Mouse (Mus musculus): ENCODE data around the gene Bco1.

Gene Bco1

GRCm38 (mm10) chr8:117095647-117096046, at the start of gene Bco1:
Gene Bco1 (plus strand): TSS chr8:117095854.
- peak; percentile 56 for DNase-seq

GRCm38 (mm10) chr8:117049444-117049843, 46.2 kb upstream of the Bco1 start:
- no peak for DNase-seq

DNA sequence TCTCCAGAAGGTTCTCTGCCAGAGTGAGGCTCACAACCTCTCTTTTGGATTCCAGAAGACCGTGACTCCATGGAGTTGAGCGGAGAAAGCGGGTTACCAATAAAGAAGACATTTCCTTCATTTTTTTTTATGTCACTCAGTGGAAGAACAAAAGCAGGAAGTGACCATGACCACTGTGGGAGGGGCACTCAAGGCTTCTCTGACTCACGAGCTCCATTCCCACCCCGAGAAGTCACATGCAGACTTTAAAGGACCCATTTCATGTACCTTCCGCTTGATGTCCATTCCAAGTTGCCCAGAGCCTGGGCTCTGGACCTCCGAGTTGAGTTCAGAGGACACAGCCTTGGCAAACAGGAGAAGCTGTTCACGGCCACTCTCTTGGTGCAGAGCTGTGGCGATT, 44.9 kb upstream of the Bco1 start:
- no peak for DNase-seq

GRCm38 (mm10) chr8:117051316-117051715, 44.3 kb upstream of the Bco1 start:
- DNase-seq, result no peak

- peak; percentile 45 for DNase-seq
Observed at GRCm38 (mm10) chr8:117053135-117054079, 42.2 kb upstream of the Bco1 start.

DNA sequence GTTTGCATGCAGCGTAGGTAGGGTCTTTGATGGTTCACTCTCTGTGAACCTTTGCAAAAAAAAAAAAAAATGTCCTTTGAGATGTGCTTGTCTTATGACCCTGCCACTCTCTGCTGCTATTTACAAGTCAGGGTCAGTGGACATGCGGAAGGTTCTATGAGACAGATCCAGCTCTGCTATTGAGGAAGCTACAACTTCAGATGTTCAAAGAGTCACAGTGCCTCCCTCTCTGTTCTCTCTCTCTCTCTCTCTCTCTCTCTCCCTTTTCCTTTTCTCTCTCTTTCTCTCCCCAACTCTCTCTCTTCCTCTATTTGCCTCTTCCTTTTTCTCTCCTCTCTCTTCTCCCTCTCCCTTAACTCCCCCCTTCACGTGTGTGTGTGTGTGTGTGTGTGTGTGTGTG, 41.5 kb upstream of the Bco1 start:
- no peak for DNase-seq

DNA sequence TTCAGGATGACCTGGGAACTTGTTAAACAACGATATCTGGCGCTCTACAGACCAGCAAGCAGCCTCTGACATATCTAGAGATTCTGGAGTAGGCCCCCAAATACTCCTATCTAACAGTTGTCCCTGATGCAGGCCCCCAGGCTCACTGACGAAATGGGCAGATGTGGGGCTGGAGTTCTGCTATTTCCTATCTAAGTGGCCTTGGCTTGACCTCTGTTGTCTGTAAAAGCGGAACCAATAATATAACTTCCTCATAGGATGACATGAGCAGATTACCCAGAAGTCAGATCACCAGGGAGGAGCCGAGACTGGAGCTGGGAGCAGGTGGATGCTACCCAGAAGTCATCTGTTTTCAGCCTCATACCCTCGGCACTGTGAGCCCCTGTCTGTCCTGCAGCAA, 40.6 kb upstream of the Bco1 start:
- DNase-seq, result no peak

GRCm38 (mm10) chr8:117059021-117059420, 36.6 kb upstream of the Bco1 start:
- DNase-seq, result no peak

DNA sequence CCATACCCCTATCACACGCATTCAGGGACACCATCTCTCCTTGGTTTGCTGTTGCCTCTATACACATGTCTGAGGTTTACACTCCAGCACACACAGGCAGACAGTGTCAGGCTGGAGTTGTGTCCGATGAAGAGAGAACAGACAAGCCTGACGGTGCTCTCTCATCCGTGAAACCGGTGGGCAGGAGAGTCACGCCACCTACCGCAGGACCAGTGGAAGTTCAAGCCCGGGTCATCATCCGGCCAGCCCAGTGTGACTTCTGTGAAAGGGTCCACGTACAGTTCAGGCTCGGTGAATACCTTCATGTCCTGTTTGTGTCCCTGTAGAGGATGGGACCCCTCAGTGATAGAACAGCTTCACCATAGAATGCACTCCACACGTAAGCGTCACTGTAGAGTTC, 35.3 kb upstream of the Bco1 start:
- peak; percentile 20 for DNase-seq

DNA sequence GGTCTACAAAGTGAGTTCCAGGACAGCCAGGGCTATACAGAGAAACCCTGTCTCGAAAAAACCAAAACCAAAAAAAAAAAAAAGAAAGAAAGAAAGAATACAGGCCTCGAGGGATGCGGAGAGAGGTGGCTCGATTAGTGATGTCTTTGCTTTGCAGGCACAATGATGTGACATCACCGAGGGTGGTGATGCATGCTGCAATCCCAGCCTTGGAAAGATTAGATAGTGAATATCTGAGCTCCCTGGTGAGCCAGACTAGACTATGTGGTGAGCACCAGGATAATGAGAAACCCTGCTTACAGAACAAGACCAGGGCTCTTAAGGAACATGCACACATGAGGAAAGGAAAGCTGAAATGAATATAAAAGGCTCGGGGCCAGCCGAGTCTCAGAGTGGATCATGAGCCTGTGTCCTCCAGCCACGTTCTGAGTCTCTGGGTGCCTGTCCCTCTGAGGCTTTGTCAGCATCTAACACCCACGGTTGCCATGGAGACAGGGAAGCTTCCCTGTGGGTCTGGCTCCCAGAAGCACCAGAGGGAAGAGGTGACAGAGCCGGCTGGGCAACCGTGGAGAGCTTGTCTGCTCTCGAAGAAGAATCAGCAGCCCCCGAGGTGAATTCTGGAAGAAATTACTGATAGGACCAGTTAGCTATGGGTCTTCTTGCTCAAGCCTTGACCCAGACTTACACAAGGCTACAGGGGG, 34.3 kb upstream of the Bco1 start:
- no peak for DNase-seq

- no peak for DNase-seq
Observed at GRCm38 (mm10) chr8:117066955-117067354, 28.7 kb upstream of the Bco1 start.

- DNase-seq, result no peak
Observed at GRCm38 (mm10) chr8:117067396-117067795, 28.3 kb upstream of the Bco1 start.

DNA sequence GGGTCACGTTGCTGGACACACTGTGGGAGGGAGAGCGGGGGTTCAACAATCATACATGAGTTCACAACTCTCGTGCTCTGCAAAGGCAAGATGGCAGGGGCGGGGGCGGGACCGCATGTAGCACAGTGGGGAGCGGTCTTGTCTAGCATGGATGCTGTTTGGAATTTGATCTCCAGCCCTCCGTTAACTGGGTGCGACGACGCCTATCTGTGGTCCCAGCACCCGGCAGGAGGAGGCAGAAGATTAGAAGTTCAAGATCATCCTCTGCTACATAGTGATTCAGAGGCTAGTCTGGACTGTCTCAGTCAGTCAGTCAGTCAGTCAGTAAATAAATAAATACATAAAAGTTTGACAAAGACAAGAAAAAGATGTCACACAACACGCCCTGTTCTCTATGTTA, 27.4 kb upstream of the Bco1 start:
- DNase-seq, result no peak

DNA sequence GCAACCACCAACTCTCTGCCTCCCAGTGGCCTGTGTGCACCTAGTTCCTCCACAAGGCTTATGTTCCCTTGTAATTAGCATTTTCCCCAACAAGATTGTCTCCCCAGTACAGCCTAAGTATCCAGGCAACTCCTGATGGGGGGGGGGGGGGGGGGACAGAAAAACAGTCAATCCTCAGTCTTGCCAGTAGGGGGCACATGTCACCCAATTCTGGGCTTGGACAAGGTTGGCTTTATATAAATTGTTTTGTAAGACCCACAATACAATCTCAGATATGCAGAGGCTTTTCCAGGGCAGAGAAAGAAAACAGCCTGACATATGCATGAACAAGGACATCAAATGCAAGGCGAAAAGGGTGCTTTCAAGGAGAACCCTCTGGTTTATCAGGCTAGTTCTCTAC, 25.9 kb upstream of the Bco1 start:
- DNase-seq, result peak; percentile 30

GRCm38 (mm10) chr8:117074350-117075182, 21.1 kb upstream of the Bco1 start:
- DNase-seq, result no peak

DNA sequence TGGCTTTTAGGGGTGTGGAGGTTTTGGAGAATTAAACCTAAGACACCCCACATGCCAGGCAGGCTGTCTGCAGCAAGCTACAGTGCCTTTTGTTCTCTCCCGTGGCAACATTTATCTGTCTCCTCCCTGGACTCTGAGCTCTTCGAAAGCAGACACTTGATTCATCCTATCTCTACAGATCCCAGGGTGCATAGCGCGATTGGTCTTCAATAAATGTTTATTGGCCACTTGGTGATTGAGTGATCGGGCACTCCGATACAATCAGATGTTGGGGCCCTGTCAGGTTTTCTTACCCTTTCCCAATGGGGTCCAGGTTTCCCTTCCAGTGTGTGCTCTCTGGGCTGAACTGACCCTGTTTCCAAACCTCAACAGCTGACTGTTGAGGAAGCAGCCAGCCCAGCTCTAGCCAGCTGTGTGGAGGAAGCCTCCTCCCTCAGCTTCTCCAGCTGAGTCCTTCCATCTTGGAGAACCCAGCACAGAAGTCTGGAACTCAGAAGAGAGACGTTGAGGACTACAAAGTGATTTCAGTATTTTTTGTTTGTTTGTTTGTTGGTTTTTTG, 17.2 kb upstream of the Bco1 start:
- DNase-seq, result no peak

GRCm38 (mm10) chr8:117079652-117080051, 16.0 kb upstream of the Bco1 start:
- no peak for DNase-seq

DNA sequence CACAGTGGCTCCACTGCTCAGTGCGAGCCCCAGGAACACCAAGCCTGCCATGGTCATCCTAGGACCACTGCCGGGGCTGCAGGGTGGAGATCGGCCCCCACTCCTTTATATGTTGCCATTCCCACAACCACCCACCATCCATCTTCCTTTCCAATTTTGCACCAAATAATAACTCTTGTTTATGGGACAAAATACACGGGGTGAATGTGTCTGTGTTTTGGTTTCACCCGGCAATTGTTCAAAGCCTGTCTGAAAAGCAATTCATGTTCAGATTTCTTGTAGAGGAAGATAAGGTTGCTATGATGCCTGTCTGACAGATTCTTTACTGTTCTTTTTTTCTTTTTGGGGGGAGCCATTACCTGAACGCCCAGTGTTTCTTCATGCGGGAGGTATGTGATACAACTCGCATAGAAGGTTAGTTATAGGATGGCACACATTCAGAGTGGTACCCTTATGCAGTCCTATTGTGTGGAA, 13.2 kb upstream of the Bco1 start, which contains the start of gene Pkd1l2:
Gene Pkd1l2, minus strand, starts transcription at position 51 of the 474 bp plus-strand sequence.
- no peak for DNase-seq

DNA sequence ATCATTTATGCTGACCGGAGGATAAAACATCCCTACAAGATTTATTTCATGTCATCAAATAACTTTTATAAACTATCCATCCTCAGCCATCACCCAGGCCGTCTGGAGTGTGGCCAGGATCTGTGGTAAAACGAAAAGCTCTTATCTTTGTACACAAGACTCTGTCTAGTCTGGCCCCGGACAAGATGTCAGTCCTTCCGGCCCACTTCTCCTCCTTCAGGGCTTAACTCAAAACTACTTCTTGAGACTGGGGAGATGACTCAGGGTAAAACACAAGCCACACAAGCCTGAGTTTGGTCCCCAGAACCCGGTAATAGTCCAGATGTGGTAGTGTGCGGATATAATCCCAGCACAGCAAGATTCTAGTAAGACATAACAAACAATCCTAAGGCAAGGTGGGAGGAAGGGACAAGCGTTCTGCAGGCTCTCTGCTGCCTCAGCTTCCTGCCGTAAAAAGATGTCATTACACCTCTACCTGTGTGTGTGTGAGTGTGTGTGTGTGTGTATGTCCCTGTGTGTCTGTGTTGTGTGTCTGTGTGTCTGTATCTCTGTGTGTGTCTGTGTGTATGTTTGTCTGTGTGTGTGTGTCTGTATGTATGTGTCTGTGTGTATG, 12.6 kb upstream of the Bco1 start:
- peak; percentile 22 for DNase-seq

- DNase-seq, result peak; percentile 55
Observed at GRCm38 (mm10) chr8:117085521-117085920, 10.1 kb upstream of the Bco1 start.

- DNase-seq, result no peak
Observed at GRCm38 (mm10) chr8:117087036-117087435, 8.6 kb upstream of the Bco1 start.

GRCm38 (mm10) chr8:117089802-117090201, 5.9 kb upstream of the Bco1 start:
- DNase-seq, result no peak
